Mouse (Mus musculus) yolk sac, embryonic 10.5 days (tissue): ENCODE results near the gene Paox.

Experiments
- DNase-seq: peaks from one replicate; pipeline ENCODE4 v3.0.0-alpha.2; 2017; ENCODE audit warnings: low spot score

Paox gene

GRCm38 (mm10) chr7:140172936-140173335 is 57.3 kb downstream of the Paox start, which contains the start of gene Olfr523:
TSS of gene Olfr523 (plus strand) at chr7:140173217.
- no peak for DNase-seq

- DNase-seq = no peak
Observed at GRCm38 (mm10) chr7:140179176-140179575, 63.6 kb downstream of the Paox start.

- no peak for DNase-seq
Observed at GRCm38 (mm10) chr7:140180692-140181091, 65.1 kb downstream of the Paox start.

- no peak for DNase-seq
Observed at GRCm38 (mm10) chr7:140184206-140184605, 68.6 kb downstream of the Paox start.
